In genomic region chr13:32966116-32966515, GRCm38 (mm10) we compare ENCODE assay signal across 11 mouse cellular contexts. TPM values are rescaled to one million over a fixed set of nuclear protein-coding genes. Genes with fewer than 3 reads are reported as not detected.
A peak's percentile ranks its signal among the peaks of the same experiment; 100 is the strongest.
DNase-seq lines count a peak whose midpoint lies in the region; ATAC-seq and TF ChIP-seq lines count a peak whose summit lies in the region.
"Had no signal": no experiment of that assay in that cellular context is flagged by ENCODE, and none has a peak within 500 bp of the region (broad histone marks: within the 10 kb centered on the region; RNA-seq: fewer than 3 reads in every experiment).

No protein-coding gene starts in this region.

- no peak for TF ChIP-seq RAD21 in CH12.LX (IDR thresholded peaks at IDR 0.05; ENCODE audit: low read depth, low read length)

- dilution Hi-C loops in CH12.LX (cut with MboI; ENCODE audit: extremely low pct_ligation_motif_present, extremely low pct_unique_long_range_greater_than_20kb, low sequenced_read_pairs): no loop called here

- H3K27me3 ChIP-seq in kidney, embryonic 15.5 days: no peaks in the 10 kb centered on the region
- H3K27me3 ChIP-seq in kidney, embryonic 14.5 days (ENCODE audit: control insufficient read depth, insufficient read depth, low read length): no peaks in the 10 kb centered on the region
- no peaks in the 10 kb centered on the region for H3K27me3 ChIP-seq in CH12.LX (replicated peaks)
- H3K27me3 ChIP-seq in forebrain, postnatal 0 days (ENCODE audit: insufficient read depth, low read length): no peaks in the 10 kb centered on the region
- H3K27me3 ChIP-seq: forebrain, embryonic 12.5 days; limb, embryonic 12.5 days; neural tube, embryonic 13.5 days had no signal

- 0 out of 2 replicates have a peak overlapping the region, but pooled peaks have one; percentile 52 for H3K4me2 ChIP-seq in kidney, embryonic 15.5 days
- H3K4me2 ChIP-seq in kidney, embryonic 14.5 days (replicated peaks; ENCODE audit: low read depth, low read length): no peak overlapping the region
- H3K4me2 ChIP-seq in CH12.LX (ENCODE audit: insufficient read depth, low read depth, poor library complexity, severe bottlenecking): no peak overlapping the region
- H3K4me2 ChIP-seq in forebrain, postnatal 0 days (ENCODE audit: low read depth): no peak overlapping the region

- TF ChIP-seq CTCF in CH12.LX (conservative IDR thresholded peaks at IDR 0.05 in 1 of 2, IDR thresholded peaks at IDR 0.05 in 1 of 2; ENCODE audit: low read depth in 2 of 2, low read length in 2 of 2): no peak
- no peak for TF ChIP-seq CTCF in forebrain, postnatal 0 days (IDR thresholded peaks at IDR 0.05; ENCODE audit: low read depth)

- no peaks in the 10 kb centered on the region for H3K9me3 ChIP-seq in kidney, embryonic 15.5 days (replicated peaks)
- no peaks in the 10 kb centered on the region for H3K9me3 ChIP-seq in kidney, embryonic 14.5 days (ENCODE audit: control insufficient read depth, low read length)
- H3K9me3 ChIP-seq in CH12.LX (replicated peaks; ENCODE audit: low read length): no peaks in the 10 kb centered on the region
- H3K9me3 ChIP-seq in forebrain, postnatal 0 days (ENCODE audit: low read length): no peaks in the 10 kb centered on the region
- H3K9me3 ChIP-seq: forebrain, embryonic 12.5 days; limb, embryonic 12.5 days; neural tube, embryonic 13.5 days had no signal

- no peak for TF ChIP-seq EP300 in CH12.LX (IDR thresholded peaks at IDR 0.05; ENCODE audit: low read length)

- 65% methylated on average over 5 of the region's 5 CpGs for WGBS in kidney, embryonic 15.5 days
- 68% methylated on average over 5 of the region's 5 CpGs for WGBS in kidney, embryonic 14.5 days
- WGBS in forebrain, postnatal 0 days: 80% methylated on average over 5 of the region's 5 CpGs

- H3K27ac ChIP-seq in kidney, embryonic 15.5 days: no peak overlapping the region
- H3K27ac ChIP-seq in kidney, embryonic 14.5 days (ENCODE audit: low read depth, low read length): no peak overlapping the region
- no peak overlapping the region for H3K27ac ChIP-seq in CH12.LX (ENCODE audit: insufficient read depth, low read depth)
- H3K27ac ChIP-seq in forebrain, postnatal 0 days (ENCODE audit: low read depth, low read length): no peak overlapping the region
- H3K27ac ChIP-seq: forebrain, embryonic 12.5 days; limb, embryonic 12.5 days; neural tube, embryonic 13.5 days had no signal

- H3K36me3 ChIP-seq in kidney, embryonic 15.5 days: no peaks in the 10 kb centered on the region
- H3K36me3 ChIP-seq in kidney, embryonic 14.5 days (ENCODE audit: control insufficient read depth, insufficient read depth, low read length): no peaks in the 10 kb centered on the region
- peaks cover 0 to 29% of the 10 kb centered on the region in 2 experiments for H3K36me3 ChIP-seq in CH12.LX (replicated peaks in 1 of 2; ENCODE audit: control insufficient read depth in 1 of 2, insufficient read depth in 1 of 2, low read length in 1 of 2)
- H3K36me3 ChIP-seq in forebrain, postnatal 0 days (ENCODE audit: insufficient read depth): no peaks in the 10 kb centered on the region
- H3K36me3 ChIP-seq: forebrain, embryonic 12.5 days; limb, embryonic 12.5 days; neural tube, embryonic 13.5 days had no signal

- DNase-seq in CH12.LX (ENCODE audit: extremely low read depth): peak; percentile 41
- DNase-seq in induced T-regulatory cell, adult 2 months (ENCODE audit: low read depth): peak; percentile 66
- peak; percentile 36 to 43 for DNase-seq in spleen, adult 18-20 months
- DNase-seq in forebrain, postnatal 0 days: no peak
- DNase-seq in cerebellum, adult 8-10 months: no peak
- no peak for DNase-seq in cerebellum, adult 18-20 months

- in situ Hi-C loops in CH12.LX (cut with MboI; ENCODE audit: low pct_ligation_motif_present, low pct_unique_long_range_greater_than_20kb, low sequenced_read_pairs): loop anchor here (5.0 kb wide), 1 partner anchor 59 kb away; no protein-coding TSS in a partner anchor

- peaks cover 15% of the 10 kb centered on the region for H3K4me1 ChIP-seq in kidney, embryonic 15.5 days
- no peaks in the 10 kb centered on the region for H3K4me1 ChIP-seq in kidney, embryonic 14.5 days (ENCODE audit: control insufficient read depth, insufficient read depth, low read length)
- H3K4me1 ChIP-seq in CH12.LX (ENCODE audit: control insufficient read depth in 1 of 2, insufficient read depth in 2 of 2): peaks cover 0 to 29% of the 10 kb centered on the region in 2 experiments; a peak in 2 of 4 replicates
- no peaks in the 10 kb centered on the region for H3K4me1 ChIP-seq in forebrain, postnatal 0 days (ENCODE audit: insufficient read depth)
- H3K4me1 ChIP-seq: forebrain, embryonic 12.5 days had no signal

- no peaks in the 10 kb centered on the region for H3K79me2 ChIP-seq in CH12.LX (replicated peaks; ENCODE audit: control insufficient read depth, extremely low read depth, insufficient read depth, poor library complexity, severe bottlenecking)

- H3K4me3 ChIP-seq in kidney, embryonic 15.5 days (replicated peaks): no peak overlapping the region
- no peak overlapping the region for H3K4me3 ChIP-seq in kidney, embryonic 14.5 days (ENCODE audit: low read length)
- H3K4me3 ChIP-seq in CH12.LX (replicated peaks in 1 of 3; ENCODE audit: low read depth in 2 of 3, low read length in 2 of 3, poor library complexity in 1 of 3): peak overlapping the region in 2 of 3 experiments; percentile 60 to 64
- no peak overlapping the region for H3K4me3 ChIP-seq in forebrain, postnatal 0 days (ENCODE audit: low read depth, low read length)
- H3K4me3 ChIP-seq: forebrain, embryonic 12.5 days; limb, embryonic 12.5 days had no signal

- no peak overlapping the region for H3K9ac ChIP-seq in kidney, embryonic 15.5 days
- H3K9ac ChIP-seq in kidney, embryonic 14.5 days (ENCODE audit: low read depth, low read length): no peak overlapping the region
- H3K9ac ChIP-seq in CH12.LX (ENCODE audit: insufficient read depth, low read depth): no peak overlapping the region
- no peak overlapping the region for H3K9ac ChIP-seq in forebrain, postnatal 0 days
- H3K9ac ChIP-seq: forebrain, embryonic 12.5 days; neural tube, embryonic 13.5 days had no signal

- no peak for TF ChIP-seq POLR2A in CH12.LX (IDR thresholded peaks at IDR 0.05; ENCODE audit: low read depth, low read length)

- ATAC-seq in kidney, embryonic 15.5 days (replicated peaks; ENCODE audit: low FRiP score): no peak
- no peak for ATAC-seq in kidney, embryonic 14.5 days (ENCODE audit: low FRiP score, low TSS enrichment)
- no peak for ATAC-seq in forebrain, postnatal 0 days

TF ChIP-seq in CH12.LX, 34 proteins besides CTCF, POLR2A, EP300 and RAD21:
- TF ChIP-seq GABPA (IDR thresholded peaks at IDR 0.05; ENCODE audit: insufficient replicate concordance, low read depth, low read length) (no peak), KAT2A (IDR thresholded peaks at IDR 0.05; ENCODE audit: insufficient replicate concordance, low read length) (no peak), TCF12 (IDR thresholded peaks at IDR 0.05; ENCODE audit: low read depth, low read length) (no peak), ZC3H11A (IDR thresholded peaks at IDR 0.05; ENCODE audit: low read depth, low read length) (no peak), JUN (IDR thresholded peaks at IDR 0.05; ENCODE audit: insufficient read depth, low read depth, low read length) (no peak), ELF1 (IDR thresholded peaks at IDR 0.05; ENCODE audit: low read depth, low read length) (no peak), SMC3 (IDR thresholded peaks at IDR 0.05; ENCODE audit: low read depth, low read length) (no peak), E2F4 (IDR thresholded peaks at IDR 0.05; ENCODE audit: insufficient replicate concordance, low read depth, low read length) (no peak), UBTF (IDR thresholded peaks at IDR 0.05; ENCODE audit: low read depth, low read length) (no peak), PAX5 (IDR thresholded peaks at IDR 0.05; ENCODE audit: low read length) (no peak), TBP (conservative IDR thresholded peaks at IDR 0.05; ENCODE audit: low read depth, low read length) (no peak), USF1 (IDR thresholded peaks at IDR 0.05; ENCODE audit: low read depth, low read length) (no peak), MAX (IDR thresholded peaks at IDR 0.05; ENCODE audit: low read length) (no peak), POLR2AphosphoS2 (IDR thresholded peaks at IDR 0.05; ENCODE audit: low read depth, low read length) (no peak)

RNA-seq across cellular contexts. Expression of gene Serpinb6b, which starts 1.1 kb away (rescaled TPM):
- 3.9 and 5.0 TPM in 2 replicates for polyA plus RNA-seq in kidney, embryonic 15.5 days (2015; fragmentation: Nextera tagmentation; extraction: Ambion mirVana)
- polyA plus RNA-seq in kidney, embryonic 14.5 days (2014; fragmentation: Nextera tagmentation; extraction: Ambion mirVana): 1.9 and 2.2 TPM in 2 replicates
- total RNA-seq in CH12.LX (2012; rRNA removed) (9.8 and 11.9 TPM in 2 replicates), CH12.LX (2014; rRNA removed) (38.9 and 44.1 TPM in 2 replicates)
- 41.2 and 43.1 TPM in 2 replicates for polyA plus RNA-seq in CH12.LX (2012; ENCODE audit: insufficient read length, low read depth)
- 4.2 and 5.5 TPM in 2 replicates for total RNA-seq in forebrain, postnatal 0 days (2014; rRNA removed)
- 2.6 and 2.8 TPM in 2 replicates for polyA plus RNA-seq in forebrain, postnatal 0 days (2015; fragmentation: Nextera tagmentation; extraction: Ambion mirVana)

RNA-seq across cellular contexts. Expression of gene Serpinb9, which starts 36.9 kb away (rescaled TPM):
- 8.8 and 9.3 TPM in 2 replicates for polyA plus RNA-seq in kidney, embryonic 15.5 days (2015; fragmentation: Nextera tagmentation; extraction: Ambion mirVana)
- 6.9 and 7.9 TPM in 2 replicates for polyA plus RNA-seq in kidney, embryonic 14.5 days (2014; fragmentation: Nextera tagmentation; extraction: Ambion mirVana)
- 3.3 and 3.5 TPM in 2 replicates for total RNA-seq in CH12.LX (2012; rRNA removed)
- total RNA-seq in CH12.LX (2014; rRNA removed): 14.6 and 15.6 TPM in 2 replicates
- polyA plus RNA-seq in CH12.LX (2012; ENCODE audit: insufficient read length, low read depth): 11.8 and 12.1 TPM in 2 replicates
- 2.0 and 3.1 TPM in 2 replicates for total RNA-seq in forebrain, postnatal 0 days (2014; rRNA removed)
- 2.2 and 2.3 TPM in 2 replicates for polyA plus RNA-seq in forebrain, postnatal 0 days (2015; fragmentation: Nextera tagmentation; extraction: Ambion mirVana)

Comparison
In these comparisons a context has a peak if more than half of its experiments do, and no peak if none do; other contexts are left out.
1. H3K4me3 ChIP-seq: peak in CH12.LX (2 of 3); none in kidney, embryonic 15.5 days (single experiment), kidney, embryonic 14.5 days (single experiment) and forebrain, postnatal 0 days (single experiment).
2. DNase-seq: peak in CH12.LX (single experiment), induced T-regulatory cell, adult 2 months (single experiment) and spleen, adult 18-20 months (2 of 2); none in forebrain, postnatal 0 days (single experiment), cerebellum, adult 8-10 months (single experiment) and cerebellum, adult 18-20 months (0 of 2).